Mouse (Mus musculus) T-helper 1 cell (primary cell): ENCODE measurements around the gene Ak8.

ENCODE experiments used
- in situ Hi-C: fragments of 300-600 bp; cut with MboI, MseI; formaldehyde crosslinking; loops from one replicate; pipeline ENCODE4 v1.15.1; 2025; ENCODE audit warnings: high pct_unique_total_duplicates

Gene Ak8

DNA sequence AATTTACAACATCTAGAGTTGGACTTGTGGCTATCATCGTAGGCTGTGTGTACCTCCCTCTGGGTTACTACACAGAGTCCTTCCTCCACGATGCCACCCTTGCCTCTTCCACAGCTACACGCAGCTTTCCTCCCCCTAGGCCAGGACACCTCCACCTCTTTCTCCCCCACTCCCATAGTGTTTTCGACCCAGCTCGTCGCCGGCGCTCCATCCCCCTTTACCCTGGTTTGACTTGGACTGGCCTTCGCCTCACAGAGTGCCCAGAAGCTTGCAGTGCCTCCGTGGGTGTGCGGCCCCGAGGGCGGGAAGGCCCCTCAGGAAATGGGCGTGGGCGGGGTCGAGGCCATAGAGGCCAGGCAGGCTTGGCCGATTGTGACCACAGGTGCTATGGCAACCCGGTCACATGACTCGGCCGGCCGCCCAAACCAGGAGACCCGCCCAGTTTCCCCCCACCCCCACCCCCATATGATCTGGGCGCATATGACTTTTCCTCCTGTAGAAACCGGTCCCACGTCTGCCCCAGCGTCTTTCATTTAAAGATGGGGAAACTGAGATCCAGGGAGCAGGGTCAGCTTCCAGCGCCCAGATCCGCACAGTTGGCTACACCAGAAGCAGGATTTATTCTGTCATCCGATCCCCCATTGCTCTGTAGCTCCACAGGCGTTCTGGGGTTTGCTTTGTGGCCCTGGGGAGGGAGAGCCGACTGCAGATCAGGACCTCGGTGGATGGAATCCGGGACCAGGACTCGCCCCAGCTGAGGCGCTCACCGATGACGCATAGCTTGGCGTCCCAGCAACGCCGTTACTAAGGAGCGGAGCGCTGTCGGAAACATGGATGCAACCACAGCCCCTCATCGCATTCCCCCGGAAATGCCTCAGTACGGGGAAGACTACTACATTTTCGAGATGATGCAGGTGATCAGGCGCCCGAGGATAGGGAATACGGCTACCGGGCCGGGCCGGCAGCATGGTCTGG, at the start of gene Ak8, which contains the start of gene Spaca9:
Gene Ak8, plus strand, starts transcription at position 804 of the 975 bp plus-strand sequence.
Gene Spaca9, minus strand, starts transcription at position 367 of the 975 bp plus-strand sequence.
- in situ Hi-C loops = no loop called here

DNA sequence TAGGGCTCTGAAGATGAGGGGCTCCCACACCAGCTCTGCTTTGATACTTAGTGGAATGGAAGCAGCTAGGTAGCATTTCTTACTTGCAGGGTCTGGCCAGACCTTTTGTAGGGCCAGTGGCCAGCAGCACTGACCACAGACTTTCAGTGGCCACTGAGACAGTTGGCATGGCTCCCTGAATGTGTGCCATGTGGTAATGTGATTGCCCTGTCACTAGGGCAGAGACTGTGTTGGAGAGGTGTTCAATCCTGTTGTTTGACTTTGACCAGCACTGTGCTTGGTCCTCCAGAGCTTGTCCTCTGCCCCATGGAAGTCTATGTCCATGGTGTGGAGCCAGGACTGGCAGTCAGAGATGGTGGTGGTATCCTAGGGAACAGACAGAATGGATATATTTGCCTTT, 49.4 kb upstream of the Ak8 start:
- in situ Hi-C loops = no loop called here

DNA sequence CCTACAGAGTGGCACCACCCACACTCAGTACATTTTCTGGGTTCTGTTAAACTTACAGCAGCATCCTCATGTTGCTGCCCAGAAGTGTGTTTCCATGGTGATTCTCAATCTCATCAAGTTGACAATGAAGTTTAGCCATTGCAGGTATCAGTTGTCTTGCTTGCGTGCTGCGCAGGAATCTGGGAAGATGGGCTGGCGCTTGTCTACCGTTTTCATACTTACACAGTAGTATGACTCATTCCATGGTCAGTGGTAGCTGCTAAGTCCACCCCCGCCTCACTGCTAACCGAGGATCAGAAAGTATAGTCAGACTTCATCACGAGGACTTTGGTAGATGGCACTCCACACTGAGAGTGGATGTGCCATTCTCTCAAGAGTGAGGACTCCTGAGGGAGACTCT, 46.6 kb upstream of the Ak8 start:
- in situ Hi-C loops = no loop called here

DNA sequence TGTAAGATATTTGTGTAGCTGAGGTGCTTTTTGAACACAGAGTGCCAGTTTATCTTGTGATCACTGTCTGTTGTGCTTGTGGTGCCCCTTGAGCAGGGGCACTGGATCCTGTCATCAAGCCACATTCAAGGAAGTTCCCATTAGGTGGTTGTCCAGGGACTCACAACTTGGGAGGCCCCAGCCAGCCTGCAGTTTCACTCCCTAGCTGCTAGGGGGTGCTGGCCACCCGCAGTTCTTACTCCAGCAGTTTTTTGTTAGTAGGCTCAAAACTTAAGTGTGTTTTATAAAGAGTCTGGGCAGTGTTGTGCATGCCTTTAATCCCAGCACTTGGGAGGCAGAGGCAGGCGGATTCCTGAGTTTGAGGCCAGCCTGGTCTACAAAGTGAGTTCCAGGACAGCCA, 45.7 kb upstream of the Ak8 start:
- in situ Hi-C loops = no loop called here

DNA sequence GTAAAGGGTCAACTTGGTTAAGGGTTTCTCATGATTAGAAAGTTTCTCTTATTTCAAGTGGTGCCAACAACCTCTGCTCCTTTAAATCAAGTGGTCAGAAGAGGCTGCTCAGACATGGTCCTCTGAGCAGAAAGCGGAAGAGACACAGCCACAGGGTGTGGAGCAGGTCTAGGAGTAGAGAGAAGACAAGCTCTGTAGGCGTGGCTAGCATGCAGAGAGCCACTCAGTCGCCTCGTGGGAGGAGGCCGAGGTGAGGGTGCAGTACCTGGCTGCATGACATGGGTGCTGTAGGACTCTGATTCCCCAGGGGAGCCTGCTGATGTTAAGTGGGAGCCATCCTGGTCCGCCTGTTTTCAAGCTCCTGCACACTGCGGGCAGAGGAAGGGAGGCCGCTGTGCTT, 43.7 kb upstream of the Ak8 start:
- in situ Hi-C loops = no loop called here

DNA sequence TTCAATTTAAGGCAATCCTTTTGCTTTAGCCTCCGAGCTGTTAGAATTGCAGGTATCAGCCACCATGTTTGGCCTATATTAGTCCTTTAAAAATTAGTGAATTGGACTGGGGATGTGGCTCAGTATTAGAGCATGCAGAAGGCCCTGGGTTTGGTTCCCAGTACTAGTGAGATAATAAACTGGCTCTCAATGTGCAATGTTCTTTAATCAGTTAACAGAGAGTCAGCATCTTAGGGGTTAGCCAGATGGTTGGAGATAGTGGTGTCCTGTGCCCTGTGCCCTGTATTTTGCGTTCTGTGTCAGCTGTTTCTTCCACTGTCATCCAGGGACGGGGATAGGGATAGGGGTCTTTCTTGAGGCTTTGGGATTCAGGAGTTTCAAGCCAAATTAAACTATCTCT, 37.1 kb upstream of the Ak8 start:
- in situ Hi-C loops = no loop called here

DNA sequence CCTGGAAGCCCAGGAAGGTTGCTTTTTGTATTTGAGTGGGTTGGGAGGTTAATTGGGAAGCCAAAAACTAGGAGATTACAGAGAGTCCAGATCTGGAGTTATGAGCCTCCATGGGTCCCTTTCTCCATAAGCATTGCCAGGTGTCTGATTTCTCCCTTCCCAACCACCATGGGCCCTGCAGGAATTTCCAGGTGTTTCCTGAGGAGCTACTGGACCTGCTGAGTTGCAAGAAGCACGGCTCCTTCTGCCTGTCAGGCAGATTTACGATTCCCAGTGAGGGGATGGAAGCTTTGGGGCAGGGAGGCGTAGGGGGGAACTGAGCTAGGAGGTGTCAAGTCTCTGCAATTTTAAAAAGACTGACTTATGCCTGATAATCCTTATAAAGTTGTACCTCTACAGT, 34.1 kb upstream of the Ak8 start:
- in situ Hi-C loops = no loop called here

DNA sequence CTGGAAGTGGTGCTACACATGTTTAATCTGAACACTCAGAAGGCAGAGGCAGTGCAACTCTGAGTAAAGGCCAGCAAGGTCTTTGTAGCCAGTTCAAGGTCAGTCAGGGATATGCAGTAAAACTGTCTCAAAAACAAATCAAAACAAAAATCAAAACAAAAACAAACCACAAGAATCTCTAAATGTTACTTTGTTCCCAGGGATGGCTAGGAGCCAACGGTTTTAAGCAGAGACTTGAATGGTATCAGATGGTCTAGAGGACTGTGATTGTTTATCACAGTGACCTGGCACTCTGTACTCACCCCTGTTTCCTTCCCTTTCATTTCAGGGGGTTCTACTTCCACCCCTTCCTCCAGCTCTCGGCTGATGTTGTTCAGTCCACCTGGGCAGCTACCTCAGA, 28.5 kb upstream of the Ak8 start:
- in situ Hi-C loops = no loop called here

DNA sequence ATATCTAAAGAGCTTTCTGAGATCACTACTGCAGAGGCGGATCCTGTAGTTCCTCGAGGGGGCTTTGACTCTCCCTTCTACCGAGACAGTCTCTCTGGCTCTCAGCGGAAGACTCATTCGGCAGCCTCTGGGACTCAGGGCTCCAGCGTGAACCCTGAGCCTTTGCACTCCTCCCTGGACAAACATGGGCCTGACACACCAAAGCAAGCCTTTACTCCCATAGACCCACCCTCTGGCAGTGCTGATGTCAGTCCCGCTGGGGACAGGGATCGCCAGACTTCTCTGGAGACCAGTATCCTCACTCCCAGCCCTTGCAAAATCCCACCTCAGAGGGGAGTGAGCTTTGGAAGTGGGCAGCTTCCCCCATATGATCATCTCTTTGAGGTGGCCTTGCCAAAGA, 24.0 kb upstream of the Ak8 start:
- in situ Hi-C loops = no loop called here

DNA sequence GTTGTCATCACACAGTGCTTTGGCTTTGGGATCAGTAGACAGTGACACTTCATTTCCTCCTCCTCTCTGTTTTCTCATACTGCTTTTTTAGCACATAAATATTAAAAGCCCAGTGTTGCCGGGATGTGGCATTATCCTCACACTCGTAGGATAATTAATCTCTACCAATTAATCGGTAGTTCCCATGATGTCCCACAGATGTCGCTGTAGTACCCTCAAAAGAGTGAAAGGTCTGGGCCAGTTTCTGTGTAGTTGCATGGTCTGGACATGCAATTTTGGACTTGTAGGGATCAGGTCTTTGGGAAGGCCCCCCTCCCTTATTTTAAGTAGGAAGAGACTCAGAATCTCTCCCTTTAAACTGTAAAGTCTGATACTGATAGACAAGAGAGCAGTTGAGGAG, 19.3 kb upstream of the Ak8 start:
- in situ Hi-C loops = no loop called here

DNA sequence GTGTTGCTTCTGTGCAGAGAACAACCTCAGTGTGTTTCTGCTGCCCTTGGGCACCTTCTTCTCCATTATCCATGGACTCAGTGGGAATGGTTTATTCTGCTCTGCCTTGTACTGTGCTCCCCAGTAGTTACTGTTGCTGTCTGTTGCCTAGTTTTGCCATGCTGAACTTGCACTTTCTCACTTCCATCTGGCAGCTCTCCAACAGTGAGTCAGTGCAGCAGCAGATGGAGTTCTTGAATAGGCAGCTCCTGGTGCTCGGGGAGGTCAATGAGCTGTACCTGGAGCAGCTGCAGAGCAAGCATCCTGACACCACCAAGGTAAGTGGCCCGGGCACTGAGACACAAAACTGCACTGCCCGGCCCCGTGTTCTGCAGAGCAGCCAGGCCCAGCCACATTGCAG, 18.2 kb upstream of the Ak8 start:
- in situ Hi-C loops = no loop called here

DNA sequence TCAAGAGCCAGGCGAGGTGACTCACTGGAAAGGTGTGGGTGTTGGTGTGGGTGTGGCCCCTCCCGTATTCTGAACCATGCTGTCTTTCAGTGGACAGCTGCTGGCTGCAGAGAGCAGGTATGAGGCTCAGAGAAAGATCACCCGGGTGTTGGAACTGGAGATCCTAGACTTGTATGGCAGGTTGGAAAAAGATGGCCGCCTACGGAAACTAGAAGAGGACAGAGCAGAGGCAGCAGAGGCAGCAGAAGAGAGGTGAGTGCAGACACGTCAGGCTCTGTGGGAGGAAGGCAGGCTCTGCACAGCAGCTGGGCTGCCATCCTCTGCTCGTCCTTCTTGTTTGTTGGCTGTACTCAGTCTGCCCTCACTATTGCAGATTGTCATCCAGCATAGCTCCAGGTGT, 14.1 kb upstream of the Ak8 start:
- in situ Hi-C loops = no loop called here

DNA sequence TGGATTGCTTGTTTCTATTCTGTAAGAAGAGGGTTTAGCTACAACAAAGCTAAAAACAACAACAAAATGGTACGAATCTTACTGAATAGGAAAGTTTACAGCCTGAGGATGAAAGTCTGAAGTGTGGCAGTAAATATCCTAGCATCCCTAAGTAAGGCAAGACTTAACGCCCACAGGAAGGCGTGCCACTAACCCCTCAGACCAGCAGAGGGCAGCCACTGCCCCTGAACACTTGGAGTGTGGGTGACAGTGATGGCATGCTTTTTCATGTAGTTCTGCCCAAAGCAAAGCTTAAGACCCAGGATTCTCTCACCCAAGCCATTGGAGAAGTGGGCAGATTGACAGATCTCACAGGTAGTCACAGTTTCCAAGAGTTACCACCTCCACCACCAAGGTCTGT, 11.5 kb upstream of the Ak8 start:
- in situ Hi-C loops = no loop called here

DNA sequence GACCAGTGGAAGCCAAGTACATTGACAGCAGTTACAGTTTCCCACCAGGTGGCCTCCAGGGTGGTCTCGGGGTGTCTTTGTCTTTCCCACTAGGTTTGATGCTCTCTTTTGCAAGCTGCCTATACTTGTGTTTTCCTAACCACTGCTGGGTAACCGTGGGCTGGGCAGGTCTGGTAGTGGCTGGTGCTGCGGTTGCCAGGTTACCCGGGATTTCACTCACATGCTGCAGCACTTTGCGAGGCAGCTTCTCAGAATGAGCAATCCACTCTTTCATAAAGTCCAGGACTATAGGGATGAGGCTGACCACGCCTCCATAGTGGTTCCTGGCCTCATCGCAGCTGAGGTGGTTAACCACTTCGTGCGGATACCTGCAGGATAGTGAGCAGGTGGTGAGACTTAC, 7.3 kb upstream of the Ak8 start:
- in situ Hi-C loops = no loop called here

DNA sequence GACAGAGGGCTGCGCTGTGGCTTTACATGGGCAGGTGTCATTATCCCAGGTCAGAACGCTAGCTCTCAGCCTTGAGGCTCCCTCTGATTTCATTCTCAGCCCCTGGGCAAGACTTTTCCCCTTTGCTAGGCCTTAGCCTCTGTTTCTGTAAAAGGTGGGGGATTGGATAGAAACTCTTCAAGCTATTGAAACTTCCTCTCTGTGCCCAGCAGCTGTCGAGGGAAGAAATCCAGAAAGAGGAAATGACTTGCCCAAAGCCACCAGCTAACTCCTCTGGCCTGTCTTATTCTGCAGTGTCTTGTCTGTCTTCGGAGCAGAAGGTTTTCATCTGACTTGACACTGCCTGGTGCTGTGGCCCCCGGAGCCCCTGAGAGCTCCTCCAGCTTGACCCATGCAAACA, 1.4 kb upstream of the Ak8 start:
- in situ Hi-C loops = no loop called here

DNA sequence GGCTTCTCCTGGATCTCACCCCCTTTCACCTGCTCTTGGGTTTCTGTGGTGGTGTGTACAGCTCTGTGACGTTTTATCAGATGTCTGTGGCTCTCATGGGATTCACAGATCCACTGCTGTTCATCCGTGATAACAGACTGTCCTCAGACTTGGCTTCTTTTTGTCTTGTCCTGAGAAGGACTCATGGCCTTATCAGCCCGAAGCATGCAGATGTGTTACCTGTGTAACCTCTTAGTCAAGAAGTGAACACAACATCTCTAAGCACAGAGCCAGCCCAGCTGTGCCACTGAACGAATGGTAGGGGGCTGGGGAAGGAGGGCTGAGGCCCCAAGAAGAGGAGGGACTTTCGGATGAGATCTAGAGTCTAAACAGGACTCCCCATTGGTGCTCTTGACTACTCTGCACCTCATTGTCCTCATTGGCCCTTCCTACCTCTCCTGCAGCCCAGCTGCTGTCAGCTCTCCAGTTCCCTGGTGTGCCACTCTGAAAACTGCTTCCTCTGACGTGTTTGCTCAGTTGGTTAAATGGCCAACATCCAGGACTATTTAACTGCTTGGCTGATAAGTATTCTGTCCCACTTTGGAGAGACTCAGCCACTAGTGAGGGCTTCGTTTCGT, 1.8 kb downstream of the Ak8 start:
- in situ Hi-C loops = no loop called here

DNA sequence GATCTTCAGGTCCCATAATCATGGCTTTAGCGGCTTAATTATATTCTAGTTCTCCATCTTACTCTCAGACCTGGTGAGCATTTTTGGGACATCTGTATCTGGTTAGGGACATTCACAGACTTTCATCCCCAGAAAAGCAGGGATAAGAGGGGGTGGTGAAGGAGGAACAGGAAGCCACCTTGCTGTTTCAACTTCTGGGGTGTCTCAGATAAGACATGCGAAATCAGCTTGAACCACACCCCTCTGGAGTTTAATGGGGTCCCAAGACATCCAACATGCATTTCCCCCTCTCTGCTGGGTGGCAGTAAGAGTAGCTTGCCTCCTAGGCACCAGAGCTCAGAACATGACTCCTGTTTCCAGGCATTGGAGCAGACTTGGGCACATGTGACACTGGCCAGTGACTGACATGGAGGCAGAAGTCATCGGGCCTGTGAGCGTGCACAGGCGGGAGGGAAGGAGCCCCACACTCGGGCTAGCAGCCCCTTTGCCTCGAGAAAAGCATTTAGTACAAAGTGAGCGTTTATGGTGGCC, 6.2 kb downstream of the Ak8 start:
- in situ Hi-C loops = no loop called here

DNA sequence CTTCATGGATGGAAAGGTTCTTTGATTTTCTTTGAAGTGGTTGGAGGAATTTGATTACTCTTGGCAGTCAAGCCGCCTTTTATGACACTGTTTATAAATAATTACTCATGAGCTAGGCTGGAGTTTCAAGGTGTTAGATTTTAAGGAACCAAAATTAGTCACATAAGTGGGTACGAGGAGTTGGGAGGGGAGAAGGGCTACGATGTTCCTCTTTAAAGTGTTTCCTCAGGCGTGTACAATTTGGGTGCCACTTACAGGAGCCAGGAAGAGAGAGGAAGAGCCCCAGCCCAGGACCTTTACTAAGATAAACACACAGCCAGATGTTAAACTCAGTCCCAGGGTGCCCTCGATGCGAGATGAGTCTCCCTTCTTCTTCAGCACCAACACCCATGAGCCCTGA, 6.8 kb downstream of the Ak8 start:
- in situ Hi-C loops = no loop called here

DNA sequence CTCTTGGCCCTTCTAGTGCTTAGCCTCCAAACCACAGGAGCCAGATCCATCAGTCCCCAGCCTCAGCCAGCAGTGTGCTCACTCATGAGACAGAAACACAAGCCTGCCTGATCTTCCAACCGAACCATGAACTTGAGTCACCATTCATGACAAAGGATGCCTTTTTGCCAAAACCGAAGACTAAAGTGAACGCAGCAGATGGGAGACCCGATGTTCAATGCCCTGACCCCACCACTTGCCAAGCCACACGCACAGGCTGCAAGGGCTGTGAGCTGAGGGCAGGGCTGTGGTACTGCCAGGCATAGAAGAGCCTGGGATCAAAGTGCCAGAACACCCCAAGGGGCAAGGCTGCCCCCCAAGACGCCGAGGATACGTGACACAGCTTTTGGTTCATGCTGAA, 13.1 kb downstream of the Ak8 start:
- in situ Hi-C loops = no loop called here

DNA sequence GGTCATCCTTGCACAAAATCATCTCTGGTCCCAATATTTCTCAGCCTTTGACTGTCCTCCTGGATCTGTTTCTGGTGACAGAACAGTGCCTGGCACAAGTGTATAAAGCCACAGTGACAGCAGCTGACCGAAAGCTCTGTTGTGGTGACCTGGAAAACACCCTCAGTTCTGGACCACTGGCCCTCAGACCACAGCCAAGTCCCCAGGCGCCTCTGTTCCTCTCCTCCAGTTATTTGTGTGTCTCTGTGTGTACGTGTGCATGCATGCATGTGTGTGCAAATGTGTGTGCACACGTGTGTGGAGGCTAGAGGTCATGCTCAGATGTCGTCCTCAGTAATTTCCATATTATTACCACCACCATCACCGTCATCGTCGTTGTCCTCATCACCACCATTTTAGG, 22.5 kb downstream of the Ak8 start:
- in situ Hi-C loops = no loop called here

DNA sequence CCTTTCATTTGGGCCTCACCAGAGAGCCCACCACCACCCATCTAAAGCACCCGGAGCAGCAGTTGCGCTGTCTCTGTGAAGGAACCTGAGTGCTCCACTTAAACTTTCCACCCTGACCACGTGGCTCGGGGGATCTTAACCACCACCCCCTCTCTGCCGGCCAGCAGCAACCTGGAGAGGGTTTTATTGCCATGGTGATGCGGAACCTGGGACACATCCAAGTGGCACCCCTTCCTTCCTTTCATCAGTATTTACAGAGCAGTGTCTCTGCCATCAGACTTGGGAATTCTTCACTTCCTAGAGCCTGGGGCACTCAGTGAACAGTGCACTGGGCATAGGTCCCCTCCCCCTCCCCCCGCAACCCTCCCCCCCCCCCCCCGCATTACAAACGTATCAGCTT, 23.9 kb downstream of the Ak8 start:
- in situ Hi-C loops = no loop called here

DNA sequence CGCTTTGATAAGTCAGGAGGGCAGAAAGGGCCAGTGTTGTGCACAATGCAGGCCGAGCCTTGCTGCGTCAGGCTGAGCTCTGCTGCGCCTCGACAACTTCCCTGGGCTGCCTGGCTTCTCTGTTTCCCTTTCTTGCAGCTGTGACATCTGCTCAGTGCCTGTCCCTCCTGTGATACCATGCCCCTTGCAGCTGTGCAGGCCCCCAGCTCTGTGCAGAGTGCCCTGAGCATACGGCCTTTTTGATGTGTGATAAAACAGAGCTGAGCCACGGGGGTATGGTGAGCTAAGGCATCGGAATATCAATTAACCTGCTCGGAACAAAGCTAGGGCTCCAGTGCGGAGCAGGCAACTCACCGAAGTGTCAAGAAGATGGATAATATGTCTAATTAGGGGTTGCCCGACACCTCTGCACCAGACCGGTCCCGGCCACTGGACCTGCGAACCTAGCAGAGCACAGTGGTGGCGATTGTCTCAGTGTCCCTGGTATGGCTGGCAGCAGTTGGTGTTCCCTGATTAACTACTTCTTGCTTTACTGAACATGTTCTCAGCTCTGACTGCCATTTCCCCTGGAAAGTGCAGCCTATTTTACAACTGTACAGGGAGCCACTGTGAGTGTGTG, 27.9 kb downstream of the Ak8 start:
- in situ Hi-C loops = no loop called here

DNA sequence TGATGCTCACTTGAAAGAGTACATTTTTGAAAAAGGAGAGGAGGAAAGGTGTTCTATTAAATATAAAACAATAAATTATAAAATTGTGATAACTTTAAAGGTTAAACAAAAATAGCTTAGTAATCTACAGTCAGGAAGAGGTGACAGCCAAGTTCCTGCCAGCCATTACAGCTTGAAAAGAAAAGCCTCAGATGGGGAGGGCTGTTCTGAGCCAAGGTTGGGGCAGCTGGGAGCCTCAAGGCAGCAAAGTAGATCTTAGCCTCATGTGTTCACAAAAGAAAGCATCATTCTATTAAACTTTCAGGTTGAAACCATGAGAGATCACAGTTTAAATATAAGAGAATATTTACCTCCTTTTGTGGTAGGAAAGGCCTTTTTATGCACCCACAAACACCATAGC, 30.7 kb downstream of the Ak8 start:
- in situ Hi-C loops = no loop called here
